Mouse (Mus musculus) limb, embryonic 15.5 days (tissue): ENCODE results near the gene Suds3. TPM values are rescaled to one million over a fixed set of nuclear protein-coding genes. Genes with fewer than 3 reads are reported as not detected.

ENCODE experiments used
- ATAC-seq: fragments of 200-750 bp; cut with Nextera tagmentation; 2 replicates; pipeline ENCODE4 v1.8.0; 2017; ENCODE audit warnings: low read depth, moderate TSS enrichment; ENCODE audit not compliant: insufficient number of reproducible peaks, low FRiP score, low TSS enrichment
- H3K27ac ChIP-seq: fragments of 300-500 bp; sonication (generic); 2 replicates; pipeline ENCODE4 v1.5.1; 2015; ENCODE audit warnings: moderate library complexity, mild to moderate bottlenecking, inconsistent platforms
- H3K27me3 ChIP-seq: fragments of 300-500 bp; sonication (generic); 2 replicates; pipeline ENCODE4 v1.6.1; 2015; ENCODE audit warnings: inconsistent platforms
- H3K36me3 ChIP-seq: fragments of 300-500 bp; sonication (generic); 2 replicates; pipeline ENCODE4 v1.6.1; 2015; ENCODE audit warnings: inconsistent platforms
- H3K4me1 ChIP-seq: fragments of 300-500 bp; sonication (generic); 2 replicates; pipeline ENCODE4 v1.6.1; 2015; ENCODE audit warnings: inconsistent platforms
- H3K4me2 ChIP-seq: fragments of 300-500 bp; sonication (generic); 2 replicates; pipeline ENCODE4 v1.6.1; 2015; ENCODE audit warnings: mild to moderate bottlenecking, inconsistent platforms
- H3K4me3 ChIP-seq: fragments of 300-500 bp; sonication (generic); 2 replicates; pipeline ENCODE4 v1.5.1; 2015; ENCODE audit warnings: mild to moderate bottlenecking, inconsistent platforms
- H3K9ac ChIP-seq: fragments of 300-500 bp; sonication (generic); 2 replicates; pipeline ENCODE4 v1.6.1; 2015; ENCODE audit warnings: inconsistent platforms
- H3K9me3 ChIP-seq: fragments of 300-500 bp; sonication (generic); 2 replicates; pipeline ENCODE4 v1.6.1; 2016; ENCODE audit warnings: inconsistent platforms
- WGBS: fragments of 180-500 bp; shearing (Covaris S2); methylation state at CpG from one replicate; pipeline ENCODE4 v1.1.7; 2015; 5-methylcytosine and 5-hydroxymethylcytosine counted together
- polyA plus RNA-seq: library from polyadenylated mRNA; unstranded; fragments of >200 nt; fragmentation: Nextera tagmentation; extraction: Ambion mirVana; gene quantifications from 2 replicates; pipeline ENCODE4 v1.2.1, GENCODE M21; 2015

The Suds3 gene
- polyA plus RNA-seq, 1 experiment from 2014 or later: 68.8 TPM

DNA sequence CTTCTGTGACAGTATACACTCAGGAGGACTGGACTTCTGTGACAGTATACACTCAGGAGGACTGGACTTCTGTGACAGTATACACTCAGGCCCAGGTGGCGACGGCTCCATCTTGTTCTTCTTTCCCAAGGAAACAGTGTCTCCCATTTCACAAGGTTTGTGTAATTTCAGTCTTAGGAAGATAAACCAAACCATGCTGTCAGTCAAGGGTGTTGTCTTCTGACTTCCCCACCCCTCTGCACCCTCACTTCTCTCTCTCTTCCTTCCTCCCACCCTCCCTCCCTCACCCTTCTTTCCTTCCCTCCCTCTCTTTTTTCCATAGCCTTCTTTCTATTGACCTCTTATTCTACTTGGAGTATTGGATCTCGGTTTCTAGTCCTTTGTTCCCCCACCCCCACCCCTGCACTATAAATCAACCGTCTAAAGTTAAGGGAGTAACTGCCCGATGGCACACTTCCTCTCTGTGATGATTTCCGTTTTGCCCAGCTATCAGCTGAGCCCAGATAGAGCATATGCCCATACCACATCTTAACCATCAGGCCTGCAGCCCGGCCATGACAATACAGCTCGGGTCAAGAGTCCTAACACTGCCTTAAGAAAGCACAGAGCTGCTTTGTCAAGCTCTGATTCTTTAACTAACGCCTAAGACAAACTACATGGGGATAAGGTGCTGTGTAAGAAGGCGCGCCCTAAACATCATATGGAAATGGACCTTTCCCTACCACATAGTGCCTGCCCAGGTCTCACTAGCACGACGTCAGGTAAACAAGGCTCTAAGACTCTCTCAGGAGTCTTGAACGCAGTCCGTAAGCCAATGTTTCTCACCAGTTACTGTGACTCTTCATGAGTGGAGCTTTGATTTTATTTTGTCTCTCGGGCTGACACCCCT lies 33.4 kb upstream of the Suds3 start:
- no peak for ATAC-seq
- Histone ChIP-seq H3K9me3 (no peaks in the 10 kb centered on the region), H3K9ac (no peak overlapping the region), H3K4me2 (no peak overlapping the region), H3K27ac (no peak overlapping the region), H3K27me3 (no peaks in the 10 kb centered on the region), H3K36me3 (no peaks in the 10 kb centered on the region), H3K4me1 (0 out of 2 replicates have a peak, but pooled peaks cover 4% of the 10 kb centered on the region), H3K4me3 (no peak overlapping the region)
- WGBS: 69% methylated on average over 16 of the region's 16 CpGs

GRCm38 (mm10) chr5:117147187-117148095 lies 31.5 kb upstream of the Suds3 start:
- WGBS: 88% methylated on average over 16 of the region's 16 CpGs
- Histone ChIP-seq H3K9ac (no peak overlapping the region), H3K4me2 (no peak overlapping the region), H3K27ac (no peak overlapping the region), H3K4me3 (no peak overlapping the region), H3K9me3 (no peaks in the 10 kb centered on the region), H3K36me3 (no peaks in the 10 kb centered on the region), H3K27me3 (no peaks in the 10 kb centered on the region), H3K4me1 (no peaks in the 10 kb centered on the region)
- ATAC-seq: no peak

- no peak overlapping the region for H3K9ac ChIP-seq
- no peak for ATAC-seq
- H3K4me3 ChIP-seq: no peak overlapping the region
- no peaks in the 10 kb centered on the region for H3K4me1 ChIP-seq
- no peak overlapping the region for H3K27ac ChIP-seq
- H3K27me3 ChIP-seq: no peaks in the 10 kb centered on the region
- H3K36me3 ChIP-seq: no peaks in the 10 kb centered on the region
- H3K9me3 ChIP-seq: no peaks in the 10 kb centered on the region
- H3K4me2 ChIP-seq: no peak overlapping the region
These were observed 30.3 kb upstream of the Suds3 start for GRCm38 (mm10) chr5:117146165-117146564.

- Histone ChIP-seq H3K27ac (no peak overlapping the region), H3K9ac (no peak overlapping the region), H3K27me3 (no peaks in the 10 kb centered on the region), H3K4me2 (no peak overlapping the region), H3K4me3 (no peak overlapping the region), H3K36me3 (no peaks in the 10 kb centered on the region), H3K4me1 (peaks cover 2% of the 10 kb centered on the region; the same call in 1 of the 2 replicates), H3K9me3 (no peaks in the 10 kb centered on the region)
- no peak for ATAC-seq
- WGBS: 60% methylated on average over 9 of the region's 9 CpGs
These were observed 27.8 kb upstream of the Suds3 start for GRCm38 (mm10) chr5:117143721-117144135.

- H3K4me3 ChIP-seq: no peak overlapping the region
- H3K27me3 ChIP-seq: no peaks in the 10 kb centered on the region
- no peak overlapping the region for H3K9ac ChIP-seq
- H3K4me1 ChIP-seq: peaks cover 14% of the 10 kb centered on the region
- H3K9me3 ChIP-seq: no peaks in the 10 kb centered on the region
- H3K27ac ChIP-seq: no peak overlapping the region
- ATAC-seq: no peak
- no peaks in the 10 kb centered on the region for H3K36me3 ChIP-seq
- whole genome bisulfite sequencing: 63% methylated on average over 7 of the region's 7 CpGs
- no peak overlapping the region for H3K4me2 ChIP-seq
These were observed 24.5 kb upstream of the Suds3 start for GRCm38 (mm10) chr5:117140374-117140773.

DNA sequence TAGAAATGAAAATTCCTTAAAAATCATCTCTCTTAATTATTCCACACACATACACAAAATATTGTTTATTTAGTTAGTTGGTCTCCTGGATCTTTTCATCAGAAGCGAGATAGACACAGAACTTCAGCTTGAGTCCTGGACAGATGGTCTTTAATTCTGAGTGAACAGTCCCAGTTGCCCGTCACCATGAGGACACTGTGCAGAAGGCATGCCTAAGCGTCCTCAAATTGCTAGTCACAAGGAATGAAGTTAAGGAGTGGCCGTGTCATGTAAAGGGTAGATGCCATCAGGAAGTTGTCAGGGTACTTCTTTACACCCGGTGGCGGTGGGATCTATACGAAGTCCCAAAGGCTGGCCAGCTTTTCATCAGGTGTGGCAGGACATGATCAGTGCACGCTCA lies 23.9 kb upstream of the Suds3 start:
- no peak overlapping the region for H3K4me3 ChIP-seq
- no peak overlapping the region for H3K4me2 ChIP-seq
- H3K4me1 ChIP-seq: peaks cover 18% of the 10 kb centered on the region
- H3K36me3 ChIP-seq: no peaks in the 10 kb centered on the region
- H3K9ac ChIP-seq: no peak overlapping the region
- no peak for ATAC-seq
- no peak overlapping the region for H3K27ac ChIP-seq
- H3K9me3 ChIP-seq: no peaks in the 10 kb centered on the region
- no peaks in the 10 kb centered on the region for H3K27me3 ChIP-seq
- 62% methylated on average over 8 of the region's 8 CpGs for WGBS

DNA sequence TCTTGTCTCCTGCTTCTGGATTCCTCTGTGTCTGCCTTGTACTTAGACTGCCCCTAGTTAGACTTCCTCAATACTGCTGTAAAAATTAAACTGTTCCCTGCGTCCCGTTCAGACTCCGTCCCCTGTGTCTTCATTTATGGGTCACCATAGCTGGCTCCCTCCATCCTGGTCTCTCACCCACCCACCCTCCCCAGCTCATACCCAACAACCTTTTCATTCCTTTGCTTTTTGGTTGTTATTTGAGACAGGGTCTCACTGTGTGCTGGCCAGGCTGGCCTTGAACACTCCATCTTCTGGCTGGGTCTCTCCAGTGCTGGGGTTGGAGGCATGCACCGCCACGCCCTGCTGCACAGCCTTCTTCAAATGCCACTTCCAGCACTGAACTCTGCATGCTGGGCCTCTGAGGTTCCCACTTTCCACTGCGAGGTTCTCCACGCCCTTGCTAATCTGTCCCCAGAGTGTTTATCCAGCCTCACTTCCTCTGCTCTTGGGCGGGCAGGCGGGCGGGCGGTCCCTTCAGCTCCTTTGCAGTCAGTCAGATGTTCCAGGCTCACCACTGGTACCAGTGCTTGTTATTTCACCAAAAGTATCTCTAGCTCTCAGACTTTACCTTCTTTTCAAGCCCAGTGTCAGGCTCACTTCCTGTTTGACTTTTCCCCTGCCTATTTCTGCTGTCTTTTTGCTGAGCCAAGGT lies 22.5 kb upstream of the Suds3 start:
- WGBS: 73% methylated on average over 11 of the region's 11 CpGs
- Histone ChIP-seq H3K27ac (no peak overlapping the region), H3K4me1 (peaks cover 18% of the 10 kb centered on the region), H3K9ac (no peak overlapping the region), H3K4me3 (no peak overlapping the region), H3K36me3 (no peaks in the 10 kb centered on the region), H3K9me3 (no peaks in the 10 kb centered on the region), H3K27me3 (no peaks in the 10 kb centered on the region), H3K4me2 (no peak overlapping the region)
- ATAC-seq: no peak

DNA sequence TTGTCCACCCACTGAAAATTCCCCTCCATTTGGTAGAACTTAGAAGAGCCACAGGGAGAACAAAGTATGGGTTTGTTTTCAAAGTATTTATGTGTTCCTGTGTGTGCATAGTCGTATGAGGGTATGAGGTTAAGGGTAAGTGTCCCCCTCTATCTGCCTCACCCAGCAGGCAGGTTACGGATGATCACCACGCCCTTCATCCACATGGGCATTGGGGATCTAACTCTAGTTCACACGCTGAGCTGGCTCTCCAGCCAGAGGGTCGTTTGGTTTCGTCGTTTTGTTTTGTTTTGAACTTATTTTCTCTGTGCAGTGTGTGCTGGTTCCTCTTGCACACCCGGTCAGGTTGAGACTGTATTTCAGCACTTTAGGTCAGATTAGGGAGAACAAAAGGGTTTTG lies 21.7 kb upstream of the Suds3 start:
- no peak overlapping the region for H3K4me2 ChIP-seq
- H3K27ac ChIP-seq: no peak overlapping the region
- ATAC-seq: no peak
- no peak overlapping the region for H3K4me3 ChIP-seq
- H3K27me3 ChIP-seq: no peaks in the 10 kb centered on the region
- H3K36me3 ChIP-seq: no peaks in the 10 kb centered on the region
- H3K4me1 ChIP-seq: peaks cover 18% of the 10 kb centered on the region
- H3K9me3 ChIP-seq: no peaks in the 10 kb centered on the region
- 69% methylated on average over 8 of the region's 8 CpGs for WGBS
- H3K9ac ChIP-seq: no peak overlapping the region

DNA sequence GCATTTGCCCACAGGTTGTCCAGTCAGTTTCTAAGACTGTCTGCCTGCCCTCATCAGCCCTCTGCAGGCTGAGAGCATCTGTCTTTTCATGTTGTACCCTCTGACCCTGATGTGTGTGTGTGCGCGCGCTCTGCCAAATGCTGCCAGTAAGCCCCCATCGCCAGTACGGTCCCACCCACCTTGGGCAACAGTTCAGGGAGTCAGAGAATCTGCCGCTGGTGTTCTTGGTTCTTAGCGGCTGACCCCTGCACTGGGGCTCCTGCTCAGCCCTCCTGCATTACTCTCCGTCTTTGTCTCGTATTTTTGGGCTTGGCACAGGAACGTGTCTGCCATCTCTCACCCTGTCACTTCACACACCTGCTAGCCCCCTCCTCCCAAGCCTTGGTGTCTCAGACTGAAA lies 21.1 kb upstream of the Suds3 start:
- H3K36me3 ChIP-seq: no peaks in the 10 kb centered on the region
- no peak for ATAC-seq
- 47% methylated on average over 10 of the region's 10 CpGs for WGBS
- no peak overlapping the region for H3K4me2 ChIP-seq
- H3K4me1 ChIP-seq: peaks cover 18% of the 10 kb centered on the region
- H3K4me3 ChIP-seq: no peak overlapping the region
- no peaks in the 10 kb centered on the region for H3K9me3 ChIP-seq
- no peaks in the 10 kb centered on the region for H3K27me3 ChIP-seq
- no peak overlapping the region for H3K27ac ChIP-seq
- H3K9ac ChIP-seq: no peak overlapping the region

DNA sequence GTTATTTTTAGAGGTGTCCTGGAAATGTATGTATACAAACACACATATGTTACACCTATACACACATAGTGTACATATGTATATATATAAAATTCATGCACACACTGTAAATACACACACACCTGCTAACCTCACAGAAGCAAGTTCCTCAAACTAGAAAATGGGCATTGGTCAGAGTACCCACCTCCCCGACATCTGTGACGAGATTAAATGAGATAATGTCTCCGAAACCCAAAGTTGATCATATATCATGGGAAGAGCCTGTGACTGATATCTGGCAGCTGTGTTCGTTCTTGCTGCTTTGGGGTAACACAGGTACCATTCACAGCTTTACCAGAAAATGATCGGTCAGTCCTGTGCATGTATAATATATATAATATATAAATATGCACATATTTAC lies 20.7 kb upstream of the Suds3 start:
- Histone ChIP-seq H3K4me1 (peaks cover 18% of the 10 kb centered on the region), H3K4me3 (no peak overlapping the region), H3K4me2 (no peak overlapping the region), H3K9me3 (no peaks in the 10 kb centered on the region), H3K27me3 (no peaks in the 10 kb centered on the region), H3K9ac (no peak overlapping the region), H3K27ac (no peak overlapping the region), H3K36me3 (no peaks in the 10 kb centered on the region)
- ATAC-seq: no peak
- WGBS: 84% methylated on average over 5 of the region's 5 CpGs

DNA sequence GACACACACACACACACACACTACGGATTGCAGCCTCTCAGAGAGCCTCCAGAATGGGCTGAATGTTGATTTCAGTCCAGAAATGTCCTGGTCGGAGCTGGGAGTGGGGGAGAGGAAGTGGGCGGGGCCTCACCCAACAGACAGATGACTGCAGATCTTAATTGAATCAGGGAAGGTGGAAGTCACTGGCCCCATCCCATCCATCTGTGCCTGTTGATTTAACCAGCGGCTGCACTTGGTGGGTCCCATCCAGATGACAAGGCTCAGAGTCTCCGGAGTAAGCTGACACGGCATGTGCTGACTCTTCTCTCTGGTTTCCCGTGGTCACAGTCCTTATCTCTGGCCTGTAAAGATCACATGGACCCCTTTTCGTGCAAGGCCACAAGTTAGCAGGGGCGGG lies 20.0 kb upstream of the Suds3 start:
- 0 out of 2 replicates have a peak overlapping the region, but pooled peaks have one; percentile 17 for H3K4me2 ChIP-seq
- no peaks in the 10 kb centered on the region for H3K9me3 ChIP-seq
- 19% methylated on average over 9 of the region's 9 CpGs for WGBS
- H3K4me1 ChIP-seq: peaks cover 18% of the 10 kb centered on the region
- no peaks in the 10 kb centered on the region for H3K27me3 ChIP-seq
- no peak overlapping the region for H3K4me3 ChIP-seq
- no peak for ATAC-seq
- H3K27ac ChIP-seq: no peak overlapping the region
- no peaks in the 10 kb centered on the region for H3K36me3 ChIP-seq
- no peak overlapping the region for H3K9ac ChIP-seq
